Mouse (Mus musculus) hindbrain, embryonic 15.5 days (tissue): Measurements from ENCODE around the gene M1ap. TPM values are rescaled to one million over a fixed set of nuclear protein-coding genes. Genes with fewer than 3 reads are reported as not detected.

Experiments
- ATAC-seq: fragments of 200-750 bp; cut with Nextera tagmentation; 2 replicates; pipeline ENCODE4 v1.8.0; 2017; ENCODE audit warnings: low read depth, moderate number of reproducible peaks, moderate TSS enrichment; ENCODE audit not compliant: low FRiP score
- H3K27ac ChIP-seq: fragments of 300-500 bp; sonication (generic); replicated peaks from 2 replicates; pipeline ENCODE4 v1.5.1; 2015; ENCODE audit warnings: mild to moderate bottlenecking, inconsistent platforms
- H3K27me3 ChIP-seq: fragments of 300-500 bp; sonication (generic); 2 replicates; pipeline ENCODE4 v1.6.1; 2015; ENCODE audit warnings: control low read depth, inconsistent platforms
- H3K36me3 ChIP-seq: fragments of 300-500 bp; sonication (generic); 2 replicates; pipeline ENCODE4 v1.6.1; 2015; ENCODE audit warnings: control low read depth, inconsistent platforms
- H3K4me1 ChIP-seq: fragments of 300-500 bp; sonication (generic); replicated peaks from 2 replicates; pipeline ENCODE4 v1.6.1; 2015; ENCODE audit warnings: control low read depth, inconsistent platforms
- H3K4me2 ChIP-seq: fragments of 300-500 bp; sonication (generic); 2 replicates; pipeline ENCODE4 v1.6.1; 2015; ENCODE audit warnings: moderate library complexity, mild to moderate bottlenecking, inconsistent platforms
- H3K4me3 ChIP-seq: fragments of 300-500 bp; sonication (generic); 2 replicates; pipeline ENCODE4 v1.5.1; 2015; ENCODE audit warnings: mild to moderate bottlenecking, inconsistent platforms
- H3K9ac ChIP-seq: fragments of 300-500 bp; sonication (generic); 2 replicates; pipeline ENCODE4 v1.6.1; 2015; ENCODE audit warnings: inconsistent platforms
- H3K9me3 ChIP-seq: fragments of 300-500 bp; sonication (generic); 2 replicates; pipeline ENCODE4 v1.6.1; 2016; ENCODE audit warnings: control low read depth, inconsistent platforms
- WGBS: fragments of 180-500 bp; shearing (Covaris S2); methylation state at CpG from one replicate; pipeline ENCODE4 v1.1.7; 2015; 5-methylcytosine and 5-hydroxymethylcytosine counted together
- polyA plus RNA-seq: library from polyadenylated mRNA; unstranded; fragments of >200 nt; fragmentation: Nextera tagmentation; extraction: Ambion mirVana; gene quantifications from 2 replicates; pipeline ENCODE4 v1.2.1, GENCODE M21; 2015

Gene M1ap
- polyA plus RNA-seq, 1 experiment from 2014 or later = 0.61 TPM

DNA sequence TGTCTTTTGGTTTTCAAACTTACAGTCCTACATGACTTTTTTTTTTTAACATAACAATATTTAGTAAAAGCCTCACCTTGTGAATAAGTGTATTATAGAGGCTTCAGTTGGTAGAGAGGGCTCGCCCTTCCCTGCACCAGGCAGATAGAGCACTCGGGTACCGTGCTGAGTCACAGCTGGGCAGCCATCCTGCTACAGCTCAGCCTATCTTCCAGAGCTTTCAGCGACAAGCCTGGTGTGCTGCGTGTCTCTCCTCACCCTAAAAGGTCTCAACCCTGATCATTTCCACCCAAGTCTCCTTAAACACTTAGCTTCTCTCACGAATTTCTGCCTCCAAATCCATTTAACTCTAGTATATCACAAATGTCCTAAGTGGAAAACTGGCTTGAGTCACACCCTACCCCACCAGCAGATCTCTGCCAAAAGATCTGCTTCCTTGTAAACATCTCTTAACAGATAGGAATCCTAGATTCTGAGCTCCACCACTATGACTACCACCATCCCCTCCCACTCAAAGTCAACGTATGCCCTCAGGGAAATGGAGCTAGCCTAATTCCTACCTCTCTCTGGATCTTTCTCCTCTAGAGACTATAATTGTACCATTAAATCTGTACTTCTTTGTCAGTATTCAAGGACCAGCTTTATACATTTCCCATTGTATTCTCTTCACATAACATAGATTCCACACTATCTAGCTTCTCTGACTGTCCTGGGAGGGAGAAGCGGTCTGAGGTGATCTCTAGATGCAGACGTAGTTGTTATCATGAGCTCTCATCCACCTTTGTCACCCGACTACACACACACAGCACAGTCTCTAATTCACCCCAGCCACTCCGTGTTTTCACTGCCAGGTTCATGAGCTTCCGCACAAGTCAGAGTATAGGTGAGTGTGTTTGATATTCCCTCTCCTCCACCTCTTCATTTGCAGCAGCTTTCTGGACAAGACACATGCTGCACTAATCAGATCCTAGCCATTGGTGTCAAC is 68.1 kb downstream of the M1ap start:
- H3K9ac ChIP-seq = no peak overlapping the region
- H3K9me3 ChIP-seq = no peaks in the 10 kb centered on the region
- no peaks in the 10 kb centered on the region for H3K27me3 ChIP-seq
- H3K27ac ChIP-seq = no peak overlapping the region
- no peak for ATAC-seq
- no peaks in the 10 kb centered on the region for H3K4me1 ChIP-seq
- H3K4me3 ChIP-seq = no peak overlapping the region
- 80% methylated on average over 12 of the region's 12 CpGs for WGBS
- no peak overlapping the region for H3K4me2 ChIP-seq
- no peaks in the 10 kb centered on the region for H3K36me3 ChIP-seq

DNA sequence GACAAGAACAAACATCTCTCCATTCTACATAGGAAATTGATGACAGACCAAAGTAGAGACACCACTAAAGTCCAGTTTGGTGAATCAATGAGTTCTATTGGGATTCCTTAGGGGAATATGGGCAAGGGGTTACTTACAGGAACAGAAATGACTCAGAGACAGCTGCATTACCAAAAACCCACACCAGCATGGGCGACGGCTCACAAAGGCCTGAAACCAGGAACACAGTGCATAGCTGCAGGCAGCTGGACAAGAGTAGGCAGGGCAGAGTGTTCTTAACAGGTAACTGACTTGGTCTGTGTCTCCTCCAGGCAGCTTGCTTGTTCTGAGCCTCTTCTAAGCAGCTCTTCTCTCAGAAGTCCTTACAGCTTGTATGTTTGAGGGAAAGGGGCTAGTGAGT is 69.0 kb downstream of the M1ap start:
- H3K36me3 ChIP-seq = no peaks in the 10 kb centered on the region
- no peaks in the 10 kb centered on the region for H3K4me1 ChIP-seq
- no peak overlapping the region for H3K4me2 ChIP-seq
- 78% methylated on average over 2 of the region's 2 CpGs for WGBS
- no peaks in the 10 kb centered on the region for H3K27me3 ChIP-seq
- no peak overlapping the region for H3K9ac ChIP-seq
- no peaks in the 10 kb centered on the region for H3K9me3 ChIP-seq
- H3K4me3 ChIP-seq = no peak overlapping the region
- H3K27ac ChIP-seq = no peak overlapping the region
- no peak for ATAC-seq

DNA sequence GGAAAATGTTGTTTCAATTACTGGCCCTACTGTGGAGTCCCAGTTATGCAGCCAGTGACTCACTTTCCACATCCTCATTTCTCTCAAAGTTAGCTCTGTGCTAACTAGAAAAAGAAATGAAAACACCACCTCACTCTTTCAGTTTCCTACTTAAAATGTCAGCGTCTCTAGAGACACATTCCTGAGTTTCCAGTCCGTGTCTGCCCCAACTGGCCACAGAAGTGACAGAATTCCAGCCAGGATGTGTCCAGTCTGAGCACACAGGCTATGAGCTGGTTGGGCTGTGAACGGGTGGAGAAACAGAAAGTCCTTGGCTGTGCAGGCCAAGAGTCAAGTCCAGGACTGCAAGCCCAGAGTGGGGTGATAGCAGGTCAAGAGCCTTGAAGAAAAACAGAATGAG is 70.5 kb downstream of the M1ap start:
- no peak overlapping the region for H3K4me2 ChIP-seq
- H3K27me3 ChIP-seq = no peaks in the 10 kb centered on the region
- ATAC-seq = no peak
- WGBS = 79% methylated on average over 3 of the region's 3 CpGs
- no peaks in the 10 kb centered on the region for H3K36me3 ChIP-seq
- no peak overlapping the region for H3K4me3 ChIP-seq
- no peaks in the 10 kb centered on the region for H3K9me3 ChIP-seq
- no peak overlapping the region for H3K27ac ChIP-seq
- no peak overlapping the region for H3K9ac ChIP-seq
- no peaks in the 10 kb centered on the region for H3K4me1 ChIP-seq

DNA sequence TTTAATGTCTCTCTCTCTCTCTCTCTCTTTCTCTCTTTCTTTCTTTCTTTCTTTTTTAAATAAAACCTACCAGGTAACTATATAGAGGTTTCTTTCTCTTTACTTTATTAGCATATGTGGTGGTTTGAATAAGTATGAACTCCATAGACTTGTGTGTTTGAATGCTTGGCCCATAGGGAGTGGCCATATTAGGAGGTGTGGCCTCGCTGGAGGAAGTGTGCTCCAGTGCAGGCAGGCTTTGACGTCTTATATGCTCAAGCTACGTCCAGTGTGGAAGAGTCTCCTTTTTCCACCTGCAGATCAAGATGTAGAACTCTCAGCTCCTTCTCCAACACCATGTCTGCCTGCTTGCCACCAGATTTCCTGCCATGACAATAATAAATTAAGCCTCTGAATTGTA is 72.3 kb downstream of the M1ap start:
- Histone ChIP-seq H3K4me3 (no peak overlapping the region), H3K27ac (no peak overlapping the region), H3K36me3 (no peaks in the 10 kb centered on the region), H3K27me3 (no peaks in the 10 kb centered on the region), H3K9me3 (no peaks in the 10 kb centered on the region), H3K4me2 (no peak overlapping the region), H3K9ac (no peak overlapping the region), H3K4me1 (no peaks in the 10 kb centered on the region)
- no peak for ATAC-seq
- 70% methylated on average over 3 of the region's 3 CpGs for WGBS

DNA sequence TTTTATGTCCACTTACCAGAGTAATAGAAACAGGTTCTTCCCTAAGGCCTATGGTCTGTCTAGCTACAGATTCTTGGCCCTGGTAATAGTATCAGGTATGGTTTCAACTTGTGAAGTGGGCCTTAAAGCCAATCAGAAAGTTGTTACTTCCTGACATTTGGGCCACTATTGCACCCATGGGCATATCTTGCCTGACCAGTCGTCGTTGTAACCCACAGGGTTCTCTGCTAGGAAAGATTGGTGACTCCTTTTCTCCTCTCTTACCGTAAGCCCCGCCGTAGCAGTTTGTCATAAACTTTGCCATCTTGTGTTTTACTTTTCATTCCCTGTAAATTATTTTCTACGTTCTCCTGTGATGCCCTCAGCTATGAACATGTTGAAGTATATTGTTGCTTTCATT is 73.4 kb downstream of the M1ap start:
- ATAC-seq = no peak
- Histone ChIP-seq H3K4me1 (no peaks in the 10 kb centered on the region), H3K9ac (no peak overlapping the region), H3K27me3 (no peaks in the 10 kb centered on the region), H3K36me3 (no peaks in the 10 kb centered on the region), H3K4me3 (no peak overlapping the region), H3K9me3 (no peaks in the 10 kb centered on the region), H3K27ac (no peak overlapping the region), H3K4me2 (no peak overlapping the region)
- 88% methylated on average over 6 of the region's 6 CpGs for WGBS

DNA sequence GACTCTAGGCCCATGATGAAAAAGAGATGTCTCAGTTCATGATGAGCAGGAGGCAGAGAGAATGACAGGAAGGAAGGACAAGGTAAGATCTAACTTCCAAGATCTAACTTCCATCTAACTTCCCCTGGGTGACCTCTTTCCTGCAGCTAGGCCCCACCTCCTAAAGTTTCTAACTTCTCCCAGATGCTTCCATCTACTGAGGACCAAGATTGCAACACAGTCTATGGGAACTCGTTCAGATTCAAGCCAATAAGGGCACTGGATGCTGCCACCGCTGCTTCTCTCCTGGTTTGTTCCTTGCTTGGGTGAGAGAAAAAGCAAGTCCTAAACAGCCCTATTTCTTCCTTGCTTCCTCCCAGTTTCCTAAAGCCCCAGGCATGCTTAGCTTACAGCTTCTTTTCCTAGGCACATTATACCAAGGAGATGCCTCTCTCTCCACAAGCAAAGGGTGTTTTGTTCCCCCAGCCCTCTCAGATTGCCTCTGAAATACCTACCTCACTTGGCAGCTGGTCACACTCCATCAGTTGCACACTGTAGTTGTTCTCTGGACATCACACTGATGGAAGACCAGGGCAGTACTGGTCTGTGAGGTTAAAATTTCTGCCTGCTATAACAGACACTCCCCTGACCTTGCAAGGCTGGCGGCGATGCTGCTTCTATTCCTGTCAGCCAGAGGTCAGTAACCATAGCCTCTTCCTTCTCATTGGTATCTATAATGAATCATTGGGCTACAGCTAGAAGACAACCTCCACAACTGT is 74.3 kb downstream of the M1ap start:
- WGBS = 80% methylated on average over 4 of the region's 4 CpGs
- Histone ChIP-seq H3K9ac (no peak overlapping the region), H3K4me1 (no peaks in the 10 kb centered on the region), H3K36me3 (no peaks in the 10 kb centered on the region), H3K4me3 (no peak overlapping the region), H3K27ac (no peak overlapping the region), H3K9me3 (no peaks in the 10 kb centered on the region), H3K4me2 (no peak overlapping the region), H3K27me3 (no peaks in the 10 kb centered on the region)
- ATAC-seq = no peak

DNA sequence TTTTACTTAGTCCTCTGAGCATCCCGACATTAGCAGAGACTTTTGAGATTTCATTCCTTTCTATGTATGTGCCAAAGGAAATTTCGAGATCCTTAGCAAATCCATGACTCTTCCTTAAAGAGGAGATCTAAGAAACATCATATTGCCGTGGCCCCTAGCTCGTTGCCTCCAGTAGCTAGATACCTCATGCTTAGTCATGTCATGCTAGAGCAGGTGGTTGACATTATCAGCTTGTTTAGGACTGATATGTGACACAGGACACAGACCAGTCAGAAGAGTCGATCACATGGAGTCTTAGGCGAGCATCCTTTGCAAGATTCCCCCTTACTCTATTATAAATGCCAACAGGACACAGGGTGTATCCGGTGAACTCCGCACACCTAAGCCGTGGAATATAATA is 76.3 kb downstream of the M1ap start:
- no peaks in the 10 kb centered on the region for H3K9me3 ChIP-seq
- no peak overlapping the region for H3K4me2 ChIP-seq
- no peak for ATAC-seq
- WGBS = 86% methylated on average over 9 of the region's 9 CpGs
- no peaks in the 10 kb centered on the region for H3K4me1 ChIP-seq
- H3K4me3 ChIP-seq = no peak overlapping the region
- H3K36me3 ChIP-seq = no peaks in the 10 kb centered on the region
- no peaks in the 10 kb centered on the region for H3K27me3 ChIP-seq
- H3K9ac ChIP-seq = no peak overlapping the region
- no peak overlapping the region for H3K27ac ChIP-seq

DNA sequence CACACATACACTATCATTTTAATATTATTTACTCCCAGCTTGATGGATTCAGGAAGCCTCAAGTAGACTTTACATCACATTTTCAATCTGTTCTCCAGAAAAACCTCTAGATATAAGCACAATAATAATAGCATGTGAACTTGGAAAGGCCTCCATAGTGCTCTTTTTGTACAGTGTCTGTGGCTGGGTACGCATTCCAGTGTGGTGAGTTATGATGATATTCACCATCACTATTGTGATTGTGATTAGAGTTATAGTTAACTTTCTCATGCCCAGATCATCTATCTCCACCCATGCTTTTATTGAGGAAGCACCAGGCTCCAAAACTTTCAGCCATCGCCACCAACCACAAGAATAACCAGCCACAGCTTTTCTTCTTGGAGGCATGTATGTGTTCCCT is 77.1 kb downstream of the M1ap start:
- Histone ChIP-seq H3K9ac (no peak overlapping the region), H3K9me3 (no peaks in the 10 kb centered on the region), H3K27ac (no peak overlapping the region), H3K4me2 (no peak overlapping the region), H3K27me3 (no peaks in the 10 kb centered on the region), H3K36me3 (no peaks in the 10 kb centered on the region), H3K4me1 (no peaks in the 10 kb centered on the region), H3K4me3 (no peak overlapping the region)
- 94% methylated on average over 2 of the region's 2 CpGs for WGBS
- ATAC-seq = no peak

DNA sequence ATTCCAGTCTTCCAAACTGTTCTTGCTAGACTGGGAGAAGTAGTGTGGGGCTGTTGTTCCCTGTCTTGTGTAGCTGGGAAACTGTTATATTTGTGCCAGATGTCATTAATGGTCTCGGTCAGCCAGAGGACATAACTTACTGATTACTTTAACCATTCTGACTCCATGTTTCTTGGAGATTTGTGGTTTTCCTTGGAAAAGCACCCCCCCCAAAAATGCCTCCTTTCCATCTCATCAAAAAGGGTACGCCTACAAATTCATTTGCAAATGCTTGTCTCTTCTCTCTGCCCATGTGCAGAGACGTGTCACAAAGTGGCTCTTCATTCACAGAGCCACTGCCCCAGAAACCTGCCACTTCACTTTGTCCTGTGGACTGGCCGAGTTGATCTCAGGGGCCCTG is 77.7 kb downstream of the M1ap start:
- H3K27ac ChIP-seq = no peak overlapping the region
- no peak overlapping the region for H3K4me2 ChIP-seq
- H3K4me3 ChIP-seq = no peak overlapping the region
- H3K4me1 ChIP-seq = no peaks in the 10 kb centered on the region
- no peak for ATAC-seq
- WGBS = 64% methylated on average over 4 of the region's 4 CpGs
- no peaks in the 10 kb centered on the region for H3K9me3 ChIP-seq
- no peak overlapping the region for H3K9ac ChIP-seq
- H3K36me3 ChIP-seq = no peaks in the 10 kb centered on the region
- no peaks in the 10 kb centered on the region for H3K27me3 ChIP-seq

DNA sequence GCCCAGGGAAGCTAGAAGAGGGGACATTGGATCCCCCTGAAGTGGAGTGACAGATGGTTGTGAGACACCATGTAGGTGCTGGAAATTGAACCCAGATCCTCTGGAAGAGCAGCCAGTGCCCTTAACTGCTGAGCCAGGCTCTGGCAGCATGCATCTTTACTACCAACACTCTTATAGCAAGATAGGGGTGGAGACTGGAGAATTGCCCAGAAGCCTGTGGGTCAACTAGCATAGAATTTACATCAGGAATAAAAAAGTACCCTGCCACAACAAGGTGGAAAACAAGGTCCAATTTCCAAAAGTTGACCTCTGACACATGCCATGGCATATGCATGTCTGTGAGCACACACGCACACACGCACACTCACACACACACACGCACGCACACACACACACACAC is 78.5 kb downstream of the M1ap start:
- Histone ChIP-seq H3K27ac (no peak overlapping the region), H3K27me3 (peaks cover 4% of the 10 kb centered on the region; the same call in 1 of the 2 replicates), H3K9ac (no peak overlapping the region), H3K4me2 (no peak overlapping the region), H3K9me3 (no peaks in the 10 kb centered on the region), H3K4me3 (no peak overlapping the region), H3K36me3 (no peaks in the 10 kb centered on the region), H3K4me1 (no peaks in the 10 kb centered on the region)
- WGBS = 90% methylated on average over 4 of the region's 4 CpGs
- no peak for ATAC-seq

DNA sequence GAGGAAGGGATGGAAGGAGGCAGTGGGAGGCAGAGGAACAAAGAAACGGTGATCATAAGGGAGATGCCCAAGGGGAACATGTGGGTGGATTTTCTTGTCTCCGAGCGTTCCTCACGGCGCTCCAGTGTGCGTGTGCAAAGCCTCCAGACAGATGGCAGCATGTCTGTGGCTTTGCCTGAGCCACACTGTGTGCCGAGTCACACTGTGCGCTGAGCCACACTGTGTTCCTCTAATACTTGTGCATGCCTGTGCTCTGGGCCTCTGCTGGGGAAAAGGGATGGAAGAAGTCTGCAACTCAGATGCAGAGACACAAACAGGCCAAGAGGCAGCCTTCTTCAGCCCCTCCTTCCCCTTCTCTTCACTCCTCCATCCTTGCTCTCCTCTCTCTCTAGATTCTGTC is 80.6 kb downstream of the M1ap start:
- H3K36me3 ChIP-seq = no peaks in the 10 kb centered on the region
- H3K9ac ChIP-seq = no peak overlapping the region
- H3K27me3 ChIP-seq = peaks cover 24% of the 10 kb centered on the region
- peaks cover 3% of the 10 kb centered on the region for H3K4me1 ChIP-seq
- no peak overlapping the region for H3K4me2 ChIP-seq
- H3K4me3 ChIP-seq = no peak overlapping the region
- 67% methylated on average over 8 of the region's 8 CpGs for WGBS
- no peak overlapping the region for H3K27ac ChIP-seq
- no peak for ATAC-seq
- H3K9me3 ChIP-seq = no peaks in the 10 kb centered on the region

DNA sequence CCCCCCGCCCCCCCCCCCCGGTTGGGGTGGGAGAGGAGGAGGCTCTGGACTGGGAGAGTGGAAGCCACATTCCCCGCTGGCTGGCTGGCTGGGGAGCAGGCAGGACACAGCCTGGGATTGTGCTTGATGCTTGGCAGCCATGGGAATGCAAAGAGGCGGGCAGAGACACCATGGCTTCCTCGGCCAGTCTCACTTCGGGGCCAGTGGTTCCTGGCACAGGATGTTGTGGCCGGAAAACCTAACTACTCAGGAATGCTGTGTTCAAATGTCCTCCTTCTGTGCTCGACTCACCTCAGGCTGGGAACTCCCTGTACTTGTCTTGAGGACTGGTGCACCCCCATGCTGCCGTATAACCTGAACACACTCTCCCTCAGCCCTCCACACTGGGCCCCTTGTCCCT is 81.0 kb downstream of the M1ap start:
- H3K4me1 ChIP-seq = peaks cover 7% of the 10 kb centered on the region
- H3K36me3 ChIP-seq = no peaks in the 10 kb centered on the region
- no peak overlapping the region for H3K9ac ChIP-seq
- peaks cover 25% of the 10 kb centered on the region for H3K27me3 ChIP-seq
- no peak overlapping the region for H3K27ac ChIP-seq
- no peak overlapping the region for H3K4me3 ChIP-seq
- no peaks in the 10 kb centered on the region for H3K9me3 ChIP-seq
- H3K4me2 ChIP-seq = no peak overlapping the region
- ATAC-seq = no peak
- WGBS = 60% methylated on average over 8 of the region's 9 CpGs
